Mouse (Mus musculus) heart, embryonic 11.5 days (tissue): ENCODE measurements around the gene Dus4l. TPM values are rescaled to one million over a fixed set of nuclear protein-coding genes. Genes with fewer than 3 reads are reported as not detected.
"Not testable (repeated sequence)": the region's sequence is repeated elsewhere in the genome, so short reads cannot be mapped to it uniquely, and the experiment has no call there.

Source experiments
- ATAC-seq: fragments of 200-750 bp; cut with Nextera tagmentation; replicated peaks from 2 replicates; pipeline ENCODE4 v1.8.0; 2017; ENCODE audit warnings: moderate library complexity; ENCODE audit not compliant: insufficient number of reproducible peaks, low FRiP score, low TSS enrichment
- H3K27ac ChIP-seq: fragments of 300-500 bp; sonication (generic); 2 replicates; pipeline ENCODE4 v1.5.1; 2014; ENCODE audit warnings: mild to moderate bottlenecking, low read depth, low read length
- H3K27me3 ChIP-seq: fragments of 300-500 bp; sonication (generic); 2 replicates; pipeline ENCODE4 v1.6.1; 2014; ENCODE audit warnings: mild to moderate bottlenecking, low read length, mixed read lengths; ENCODE audit not compliant: control insufficient read depth, insufficient read depth
- H3K36me3 ChIP-seq: fragments of 300-500 bp; sonication (generic); 2 replicates; pipeline ENCODE4 v1.6.1; 2014; ENCODE audit warnings: mild to moderate bottlenecking, low read length, moderate library complexity, mixed read lengths; ENCODE audit not compliant: control insufficient read depth, insufficient read depth
- H3K4me1 ChIP-seq: fragments of 300-500 bp; sonication (generic); 2 replicates; pipeline ENCODE4 v1.6.1; 2014; ENCODE audit warnings: low read length; ENCODE audit not compliant: control insufficient read depth, insufficient read depth
- H3K4me2 ChIP-seq: fragments of 300-500 bp; sonication (generic); 2 replicates; pipeline ENCODE4 v1.6.1; 2014; ENCODE audit warnings: mild to moderate bottlenecking, moderate library complexity
- H3K4me3 ChIP-seq: fragments of 300-500 bp; sonication (generic); 2 replicates; pipeline ENCODE4 v1.5.1; 2014; ENCODE audit warnings: low read depth, low read length
- H3K9ac ChIP-seq: fragments of 300-500 bp; sonication (generic); 2 replicates; pipeline ENCODE4 v1.6.1; 2014; ENCODE audit warnings: mild to moderate bottlenecking, low read depth, low read length, moderate library complexity
- H3K9me3 ChIP-seq: fragments of 300-500 bp; sonication (generic); replicated peaks from 2 replicates; pipeline ENCODE4 v1.6.1; 2016; ENCODE audit warnings: low read length; ENCODE audit not compliant: control insufficient read depth
- WGBS: fragments of 180-500 bp; shearing (Covaris S2); extraction: QIAGEN DNeasy Blood & Tissue Kit; methylation state at CpG from one replicate; pipeline ENCODE4 v1.1.7; 2014; ENCODE audit not compliant: insufficient replicate concordance; 5-methylcytosine and 5-hydroxymethylcytosine counted together
- polyA plus RNA-seq: library from polyadenylated mRNA; unstranded; fragments of >200 nt; fragmentation: Nextera tagmentation; extraction: Ambion mirVana; gene quantifications from 2 replicates; pipeline ENCODE4 v1.2.1, GENCODE M21; 2014

The Dus4l gene
- polyA plus RNA-seq, 1 experiment from 2014 or later, result 9.6 TPM

DNA sequence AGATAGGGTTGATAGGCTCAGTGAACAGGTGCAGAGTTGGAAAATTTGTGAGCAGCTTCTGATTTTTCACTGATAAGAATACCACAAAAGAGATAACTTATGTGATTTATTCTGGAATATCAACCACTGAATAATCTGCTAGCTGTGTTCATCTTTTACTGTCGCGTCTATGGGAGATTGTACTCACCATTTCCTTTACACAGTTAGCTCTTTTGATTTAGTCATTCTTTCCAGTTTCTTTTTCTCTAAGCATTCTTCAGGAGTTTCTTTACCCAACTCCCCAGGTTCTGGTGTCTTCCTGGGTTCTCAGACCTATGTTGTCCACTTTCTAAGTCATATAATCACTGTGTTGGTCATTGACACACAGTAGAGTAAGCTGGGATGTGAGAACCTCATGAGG lies 2.2 kb upstream of the Dus4l start:
- Histone ChIP-seq H3K27me3 (no peaks in the 10 kb centered on the region), H3K27ac (no peak overlapping the region), H3K9me3 (no peaks in the 10 kb centered on the region), H3K4me1 (peaks cover 6% of the 10 kb centered on the region; the same call in 1 of the 2 replicates), H3K4me3 (no peak overlapping the region), H3K36me3 (no peaks in the 10 kb centered on the region; the same call in 1 of the 2 replicates), H3K9ac (no peak overlapping the region), H3K4me2 (no peak overlapping the region)
- WGBS, result 96% methylated on average over 2 of the region's 2 CpGs
- no peak for ATAC-seq

DNA sequence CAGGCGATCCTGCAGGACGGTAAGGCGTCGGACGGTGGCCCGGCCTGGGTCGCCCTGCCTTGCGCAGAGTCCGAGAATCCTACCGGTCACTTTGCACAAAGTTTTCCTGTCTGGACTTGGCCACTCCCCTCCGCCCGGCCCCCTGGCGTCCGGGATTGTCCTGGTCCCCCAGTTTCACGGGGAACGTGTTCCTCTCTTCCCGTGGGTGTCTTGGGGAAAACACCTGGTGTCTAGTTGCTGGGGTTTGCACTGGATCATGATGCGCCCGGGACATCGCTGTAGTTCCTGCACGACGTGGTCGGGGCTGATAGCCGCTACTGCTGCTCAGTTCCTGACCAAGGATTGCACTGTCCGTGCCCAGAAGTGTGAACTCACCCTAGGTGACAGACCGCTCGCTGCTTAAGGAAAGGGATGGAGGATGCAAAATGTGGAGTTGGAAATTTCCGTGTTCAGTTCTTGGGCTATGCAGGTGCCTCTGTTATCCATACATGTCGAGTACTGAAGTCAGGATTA lies 395 bp upstream of the Dus4l start:
- Histone ChIP-seq H3K9me3 (no peaks in the 10 kb centered on the region), H3K4me1 (peaks cover 6% of the 10 kb centered on the region; the same call in 1 of the 2 replicates), H3K9ac (peak overlapping the region; percentile 85), H3K4me3 (peak overlapping the region; percentile 84), H3K27ac (peak overlapping the region; percentile 88), H3K4me2 (peak overlapping the region; percentile 80), H3K36me3 (no peaks in the 10 kb centered on the region; the same call in 1 of the 2 replicates), H3K27me3 (no peaks in the 10 kb centered on the region)
- WGBS, result under 1% methylated on average over 29 of the region's 29 CpGs
- peak; percentile 81 for ATAC-seq

DNA sequence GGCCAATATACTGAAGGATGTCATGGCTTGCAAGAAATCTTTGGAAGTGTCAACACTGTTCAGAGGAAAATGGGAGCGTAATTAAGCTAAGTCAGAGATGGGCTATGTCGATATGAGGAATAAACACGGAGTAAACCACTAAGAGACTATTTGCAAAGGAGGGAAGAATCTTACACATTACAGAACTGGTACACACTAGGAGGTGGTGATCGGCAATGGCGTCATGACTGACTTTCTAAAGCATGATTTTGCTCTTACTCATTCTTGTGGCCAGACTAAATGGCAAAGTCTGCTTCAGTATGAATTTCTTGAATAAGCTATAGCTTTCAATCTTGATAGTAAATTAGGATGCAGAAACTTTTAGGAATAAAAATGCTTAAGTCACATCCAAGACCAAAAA lies 1.0 kb downstream of the Dus4l start:
- H3K4me3 ChIP-seq, result no peak overlapping the region
- H3K9ac ChIP-seq, result no peak overlapping the region
- no peaks in the 10 kb centered on the region for H3K9me3 ChIP-seq
- no peak for ATAC-seq
- H3K27me3 ChIP-seq, result no peaks in the 10 kb centered on the region
- peak overlapping the region; percentile 80 for H3K4me2 ChIP-seq
- H3K4me1 ChIP-seq, result peaks cover 6% of the 10 kb centered on the region; the same call in 1 of the 2 replicates
- 72% methylated on average over 5 of the region's 5 CpGs for WGBS
- no peak overlapping the region for H3K27ac ChIP-seq
- H3K36me3 ChIP-seq, result no peaks in the 10 kb centered on the region; the same call in 1 of the 2 replicates

DNA sequence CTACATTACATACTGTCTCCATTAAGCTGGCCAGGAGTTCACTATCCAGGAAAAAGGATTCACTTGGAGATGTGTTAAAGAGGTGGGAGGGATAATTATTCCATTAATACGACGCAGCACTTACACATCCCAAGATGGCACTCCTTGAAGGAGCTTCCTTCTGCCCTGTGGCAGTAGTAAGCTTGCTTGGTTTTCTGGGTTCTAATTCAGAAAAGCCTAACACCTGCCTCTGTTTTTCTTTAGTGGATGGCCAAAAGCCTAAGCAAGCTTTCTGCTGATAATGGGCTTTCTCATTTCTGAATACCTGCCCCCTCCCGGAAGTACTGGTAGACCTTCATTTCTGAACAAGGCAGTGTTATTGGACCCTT lies 19.4 kb downstream of the Dus4l start:
- Histone ChIP-seq H3K27ac (no peak overlapping the region), H3K9me3 (no peaks in the 10 kb centered on the region), H3K36me3 (no peaks in the 10 kb centered on the region), H3K4me3 (no peak overlapping the region; the same call in 1 of the 2 replicates), H3K9ac (peak overlapping the region; percentile 92; the same call in 1 of the 2 replicates), H3K27me3 (no peaks in the 10 kb centered on the region), H3K4me1 (peaks cover 6% of the 10 kb centered on the region; the same call in 1 of the 2 replicates), H3K4me2 (peak overlapping the region; percentile 86; the same call in 1 of the 2 replicates)
- no peak for ATAC-seq
- WGBS, result 84% methylated on average over 3 of the region's 3 CpGs

DNA sequence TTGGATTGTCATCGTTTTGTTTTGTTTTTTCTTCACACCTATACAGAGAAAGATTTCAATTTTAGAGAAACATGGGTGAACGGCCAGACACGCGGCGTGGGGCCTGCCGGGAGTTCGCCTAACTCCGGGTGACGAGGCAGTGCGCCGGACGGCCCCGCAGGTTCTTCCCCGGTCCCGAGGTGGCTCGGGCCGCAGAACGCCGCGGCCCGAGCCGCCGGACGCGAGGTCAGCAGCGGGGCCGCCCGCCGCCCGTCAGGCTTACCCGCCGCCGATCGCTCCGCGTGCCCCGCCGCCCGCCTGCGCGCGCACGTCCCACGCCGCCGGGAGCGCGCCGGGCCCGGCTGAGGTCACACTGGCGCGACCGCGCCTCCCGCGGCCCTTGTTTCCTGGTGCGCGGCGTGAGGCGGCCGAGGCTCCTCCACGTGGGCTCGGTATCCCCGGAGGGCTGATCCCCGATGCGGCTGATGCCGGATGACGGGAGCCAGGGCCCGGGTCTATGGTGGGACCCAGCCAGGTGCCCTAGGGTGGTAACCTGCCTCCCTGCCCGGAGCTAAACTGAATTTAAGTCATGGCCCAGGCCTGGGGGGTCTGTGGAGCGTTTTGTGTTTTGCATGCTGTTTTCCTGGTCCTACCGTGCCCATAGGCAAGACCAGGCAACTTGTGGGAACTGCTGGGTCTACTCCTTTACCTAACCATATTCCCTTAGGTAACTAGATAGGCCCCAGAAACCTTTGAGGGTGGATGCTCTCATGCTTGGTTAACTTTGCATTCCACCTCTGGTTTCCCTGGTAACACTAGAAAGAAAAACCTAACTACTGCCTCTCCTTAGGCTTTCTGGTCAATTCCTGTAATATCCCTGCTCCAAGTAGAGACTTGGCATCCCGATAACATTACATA lies 20.0 kb downstream of the Dus4l start, which contains the start of gene Bcap29:
Gene Bcap29 (minus strand): TSS at position 316 of the 897 bp plus-strand sequence.
- Histone ChIP-seq H3K9ac (peak within 1 kb of the TSS; percentile 92), H3K27ac (0 out of 2 replicates have a peak within 1 kb of the TSS, but pooled peaks have one; percentile 59), H3K36me3 (no peaks in the 10 kb centered on the region), H3K4me1 (peaks cover 6% of the 10 kb centered on the region; the same call in 1 of the 2 replicates), H3K4me2 (peak within 1 kb of the TSS; percentile 86), H3K4me3 (peak within 1 kb of the TSS; percentile 66), H3K27me3 (no peaks in the 10 kb centered on the region), H3K9me3 (no peaks in the 10 kb centered on the region)
- 2% methylated on average over 58 of the region's 73 CpGs for WGBS
- peak; percentile 80 for ATAC-seq

DNA sequence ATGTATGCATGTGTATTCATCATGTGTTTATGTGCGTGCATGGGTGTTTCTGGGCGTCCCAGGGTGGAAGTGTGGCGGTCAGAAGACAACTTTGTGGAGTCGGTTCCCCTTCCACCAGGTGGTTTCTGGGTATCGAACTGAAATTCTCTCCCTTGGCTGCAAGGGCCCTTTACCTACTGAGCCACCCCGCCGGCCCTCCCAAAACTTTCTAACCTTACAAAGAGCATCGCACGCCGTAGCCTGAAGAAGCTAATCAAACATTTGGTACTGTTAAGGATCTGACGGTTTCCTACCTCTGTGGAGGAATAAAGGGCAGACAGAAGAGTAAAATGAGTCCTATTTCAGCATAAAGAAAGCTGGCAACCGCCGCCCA lies 20.7 kb downstream of the Dus4l start:
- Histone ChIP-seq H3K27ac (0 out of 2 replicates have a peak overlapping the region, but pooled peaks have one; percentile 59), H3K4me3 (peak overlapping the region; percentile 66), H3K9ac (peak overlapping the region; percentile 92), H3K36me3 (no peaks in the 10 kb centered on the region), H3K27me3 (no peaks in the 10 kb centered on the region), H3K4me1 (peaks cover 6% of the 10 kb centered on the region; the same call in 1 of the 2 replicates), H3K4me2 (peak overlapping the region; percentile 86), H3K9me3 (no peaks in the 10 kb centered on the region)
- ATAC-seq, result no peak
- 12% methylated on average over 13 of the region's 13 CpGs for WGBS

DNA sequence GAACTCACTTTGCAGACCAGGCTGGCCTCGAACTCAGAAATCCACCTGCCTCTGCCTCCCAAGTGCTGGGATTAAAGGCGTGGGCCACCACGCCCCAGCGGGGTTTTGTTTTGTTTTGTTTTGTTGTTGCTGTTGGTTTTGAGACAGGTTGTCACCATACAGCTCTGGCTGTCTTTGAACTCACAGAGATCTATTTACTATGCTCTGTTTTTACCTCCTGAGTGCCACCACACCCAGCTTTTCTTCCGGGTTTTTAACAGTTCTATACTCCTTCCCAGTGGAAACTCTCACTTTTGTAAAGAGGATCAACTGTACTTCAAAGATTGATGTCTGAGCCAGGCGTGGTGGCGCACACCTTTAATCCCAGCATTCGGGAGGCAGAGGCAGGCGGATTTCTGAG lies 26.2 kb downstream of the Dus4l start:
- not testable (repeated sequence) for H3K4me1 ChIP-seq, H3K27me3 ChIP-seq, H3K27ac ChIP-seq, H3K4me2 ChIP-seq, ATAC-seq, H3K9ac ChIP-seq, H3K4me3 ChIP-seq, H3K9me3 ChIP-seq, H3K36me3 ChIP-seq
- WGBS, result 89% methylated on average over 9 of the region's 9 CpGs

DNA sequence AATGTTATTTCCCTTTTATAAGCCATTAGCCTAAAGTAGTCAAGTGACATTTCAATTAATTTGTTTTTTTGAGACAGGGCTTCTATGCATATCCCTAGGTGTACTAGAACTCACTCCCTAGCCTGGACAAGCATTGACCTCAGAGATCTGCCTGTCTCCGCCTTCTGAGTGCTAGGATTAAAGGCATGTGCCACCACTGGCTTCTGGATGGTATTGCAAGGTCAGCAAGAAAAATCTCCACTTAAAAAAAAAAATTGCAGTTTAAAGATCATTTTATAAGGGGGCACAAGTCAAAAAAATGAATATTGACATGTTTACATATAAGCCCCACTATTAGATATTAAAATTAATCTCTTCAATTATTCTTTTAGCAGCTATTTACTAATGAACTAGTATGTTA lies 29.6 kb downstream of the Dus4l start:
- 0 out of 2 replicates have a peak, but pooled peaks cover 3% of the 10 kb centered on the region for H3K36me3 ChIP-seq

More for the DNA sequence above, 29.6 kb downstream of the Dus4l start:
- no peak for ATAC-seq
- Histone ChIP-seq H3K4me1 (no peaks in the 10 kb centered on the region), H3K9me3 (no peaks in the 10 kb centered on the region), H3K4me3 (no peak overlapping the region), H3K9ac (no peak overlapping the region), H3K4me2 (no peak overlapping the region), H3K27me3 (no peaks in the 10 kb centered on the region), H3K27ac (no peak overlapping the region)
- WGBS, result 93% methylated on average over 1 of the region's 1 CpGs
